Mouse (Mus musculus) heart, postnatal 0 days (tissue): Measurements from ENCODE around the gene Cnnm4. TPM values are rescaled to one million over a fixed set of nuclear protein-coding genes. Genes with fewer than 3 reads are reported as not detected.

Experiments used
- ATAC-seq: fragments of 200-750 bp; cut with Nextera tagmentation; 2 replicates; pipeline ENCODE4 v1.8.0; 2017; ENCODE audit warnings: low read depth, moderate number of reproducible peaks, moderate library complexity; ENCODE audit not compliant: insufficient read depth
- DNase-seq: peaks from one replicate; pipeline ENCODE4 v3.0.0-alpha.2; 2016; ENCODE audit warnings: low spot score
- H3K27ac ChIP-seq: fragments of 300-500 bp; sonication (generic); 2 replicates; pipeline ENCODE4 v1.5.1; 2014; ENCODE audit warnings: low read depth, mild to moderate bottlenecking
- H3K27me3 ChIP-seq: fragments of 300-500 bp; sonication (generic); 2 replicates; pipeline ENCODE4 v1.6.1; 2014; ENCODE audit warnings: low read length, mixed read lengths; ENCODE audit not compliant: control insufficient read depth, insufficient read depth
- H3K36me3 ChIP-seq: fragments of 300-500 bp; sonication (generic); replicated peaks from 2 replicates; pipeline ENCODE4 v1.6.1; 2014; ENCODE audit warnings: low read length, mixed read lengths; ENCODE audit not compliant: control insufficient read depth, insufficient read depth
- H3K4me1 ChIP-seq: fragments of 300-500 bp; sonication (generic); 2 replicates; pipeline ENCODE4 v1.6.1; 2014; ENCODE audit warnings: antibody characterized with exemption; ENCODE audit not compliant: control insufficient read depth, insufficient read depth
- H3K4me2 ChIP-seq: fragments of 300-500 bp; sonication (generic); 2 replicates; pipeline ENCODE4 v1.6.1; 2014; ENCODE audit warnings: low read depth, mild to moderate bottlenecking, low read length, moderate library complexity
- H3K4me3 ChIP-seq: fragments of 300-500 bp; sonication (generic); 2 replicates; pipeline ENCODE4 v1.5.1; 2014; ENCODE audit warnings: low read depth, low read length
- H3K9ac ChIP-seq: fragments of 300-500 bp; sonication (generic); replicated peaks from 2 replicates; pipeline ENCODE4 v1.6.1; 2014; ENCODE audit warnings: low read depth, low read length, mixed read lengths
- H3K9me3 ChIP-seq: fragments of 300-500 bp; sonication (generic); replicated peaks from 2 replicates; pipeline ENCODE4 v1.6.1; 2016; ENCODE audit warnings: low read length; ENCODE audit not compliant: control insufficient read depth
- CTCF ChIP-seq: IDR thresholded peaks from 2 replicates; pipeline ENCODE4 v1.5.1; 2016; ENCODE audit warnings: antibody characterized with exemption, control low read depth, low read depth
- EP300 ChIP-seq: IDR thresholded peaks from 2 replicates; pipeline ENCODE4 v1.6.1; 2016; ENCODE audit warnings: antibody characterized with exemption, low read depth
- WGBS: fragments of 180-500 bp; shearing (Covaris S2); extraction: QIAGEN DNeasy Blood & Tissue Kit; methylation state at CpG from one replicate; pipeline ENCODE4 v1.1.7; 2014; 5-methylcytosine and 5-hydroxymethylcytosine counted together
- polyA plus RNA-seq: library from polyadenylated mRNA; unstranded; fragments of >200 nt; fragmentation: Nextera tagmentation; extraction: Ambion mirVana; gene quantifications from 2 replicates; pipeline ENCODE4 v1.2.1, GENCODE M21; 2015
- total RNA-seq: library from RNA; depleted of rRNA; stranded (reverse); fragments of >200 nt; gene quantifications from 2 replicates; pipeline ENCODE4 v1.2.3, GENCODE M21; 2014; ENCODE audit warnings: low replicate concordance

The Cnnm4 gene
- total and polyA plus RNA-seq, 2 experiments from 2014 or later, result 3.6 to 5.2 TPM

DNA sequence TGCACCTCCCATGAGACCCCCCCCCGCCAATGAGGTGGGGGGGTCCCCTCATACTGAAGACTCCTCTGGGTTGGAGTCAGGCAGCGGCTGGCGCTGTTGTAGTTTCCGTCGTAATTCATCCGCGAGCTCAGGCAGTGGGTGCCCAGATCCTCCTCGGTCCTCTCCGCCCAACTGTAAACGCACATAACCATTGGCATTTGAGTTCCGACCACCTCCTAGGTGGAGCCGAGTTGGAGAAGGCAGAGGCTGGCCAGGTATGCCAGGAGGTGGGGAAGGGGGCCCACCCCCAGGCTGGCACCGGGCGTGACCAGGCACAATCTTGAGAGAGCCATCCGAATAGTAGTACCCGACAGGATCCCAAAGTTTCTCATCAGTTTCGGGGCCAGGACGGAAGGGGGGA lies 78.1 kb downstream of the Cnnm4 start:
- Histone ChIP-seq H3K4me1 (peaks cover 7% of the 10 kb centered on the region; the same call in 1 of the 2 replicates), H3K4me2 (no peak overlapping the region), H3K27ac (no peak overlapping the region), H3K27me3 (no peaks in the 10 kb centered on the region), H3K4me3 (no peak overlapping the region), H3K9me3 (no peaks in the 10 kb centered on the region), H3K36me3 (peaks cover 61% of the 10 kb centered on the region), H3K9ac (no peak overlapping the region)
- TF ChIP-seq EP300 (no peak), CTCF (no peak)
- WGBS, result 82% methylated on average over 18 of the region's 18 CpGs
- ATAC-seq (no peak), DNase-seq (no peak)

DNA sequence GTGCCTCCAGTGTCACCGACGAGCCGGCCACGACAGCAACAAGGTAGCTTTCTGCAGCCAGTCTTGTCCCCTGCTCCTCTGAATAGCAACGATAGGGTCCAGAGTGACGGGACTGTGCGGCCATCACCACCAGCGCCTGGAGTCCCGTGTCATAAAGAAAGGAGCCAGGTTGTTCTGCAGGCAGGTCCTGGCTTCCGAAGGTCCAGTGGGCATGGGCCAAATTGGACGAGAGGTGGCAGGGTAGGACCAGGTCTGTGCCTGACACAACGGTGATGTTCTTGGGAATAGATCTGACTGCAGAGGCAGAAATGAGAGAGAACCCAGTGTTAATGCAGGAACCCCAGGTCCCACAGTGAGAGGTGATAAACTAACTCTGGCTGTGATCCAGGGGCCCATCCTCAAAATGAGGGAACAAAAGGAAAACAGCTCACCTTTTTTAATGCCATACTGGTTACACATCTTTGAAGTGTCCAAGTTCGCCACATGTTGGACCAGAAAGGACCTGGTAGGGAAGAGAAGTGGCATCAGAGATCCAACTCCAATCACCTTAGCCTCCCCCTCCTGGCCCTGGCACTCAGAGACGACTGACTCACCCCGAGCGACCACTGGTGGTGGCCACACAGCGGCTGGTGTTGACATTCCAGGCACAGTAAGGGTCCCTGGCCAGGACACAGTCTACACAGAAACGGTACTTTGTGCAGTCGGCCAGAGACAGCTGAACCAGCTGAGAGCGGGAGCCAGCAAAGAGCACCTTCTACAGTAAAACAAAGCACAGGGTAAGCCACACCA lies 78.8 kb downstream of the Cnnm4 start:
- no peak for ATAC-seq
- peaks cover 9% of the 10 kb centered on the region for H3K4me1 ChIP-seq
- H3K36me3 ChIP-seq, result peaks cover 65% of the 10 kb centered on the region
- H3K27me3 ChIP-seq, result no peaks in the 10 kb centered on the region
- DNase-seq, result no peak
- 72% methylated on average over 20 of the region's 20 CpGs for WGBS
- H3K9me3 ChIP-seq, result no peaks in the 10 kb centered on the region
- no peak overlapping the region for H3K4me2 ChIP-seq
- TF ChIP-seq EP300 (no peak), CTCF (no peak)
- no peak overlapping the region for H3K4me3 ChIP-seq
- no peak overlapping the region for H3K9ac ChIP-seq
- no peak overlapping the region for H3K27ac ChIP-seq

DNA sequence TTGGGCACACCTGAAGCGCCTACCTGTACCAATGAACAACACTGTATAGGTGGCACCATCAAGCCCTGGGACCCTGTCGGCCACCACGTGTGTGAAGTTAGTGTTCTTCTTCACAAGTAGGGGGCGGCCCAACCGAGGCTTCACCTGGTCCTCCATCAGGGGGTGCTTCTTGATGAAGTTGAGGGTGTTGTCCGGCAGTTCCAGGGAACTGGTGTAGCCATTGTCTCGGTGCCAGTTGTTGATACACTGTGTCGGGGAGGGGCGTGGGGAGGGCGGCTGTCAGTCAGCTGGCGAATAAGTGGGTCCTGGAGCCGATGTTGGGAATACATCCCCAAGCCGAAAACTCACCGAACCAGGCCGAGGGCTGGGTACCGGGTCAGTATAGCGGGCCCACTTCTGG lies 80.5 kb downstream of the Cnnm4 start:
- no peak overlapping the region for H3K4me3 ChIP-seq
- H3K4me1 ChIP-seq, result peaks cover 9% of the 10 kb centered on the region; the same call in 1 of the 2 replicates
- H3K27me3 ChIP-seq, result no peaks in the 10 kb centered on the region
- TF ChIP-seq CTCF (no peak), EP300 (no peak)
- ATAC-seq (no peak), DNase-seq (no peak)
- no peaks in the 10 kb centered on the region for H3K9me3 ChIP-seq
- H3K36me3 ChIP-seq, result peaks cover 65% of the 10 kb centered on the region
- H3K27ac ChIP-seq, result no peak overlapping the region
- H3K4me2 ChIP-seq, result no peak overlapping the region
- WGBS, result 86% methylated on average over 17 of the region's 17 CpGs
- H3K9ac ChIP-seq, result no peak overlapping the region

DNA sequence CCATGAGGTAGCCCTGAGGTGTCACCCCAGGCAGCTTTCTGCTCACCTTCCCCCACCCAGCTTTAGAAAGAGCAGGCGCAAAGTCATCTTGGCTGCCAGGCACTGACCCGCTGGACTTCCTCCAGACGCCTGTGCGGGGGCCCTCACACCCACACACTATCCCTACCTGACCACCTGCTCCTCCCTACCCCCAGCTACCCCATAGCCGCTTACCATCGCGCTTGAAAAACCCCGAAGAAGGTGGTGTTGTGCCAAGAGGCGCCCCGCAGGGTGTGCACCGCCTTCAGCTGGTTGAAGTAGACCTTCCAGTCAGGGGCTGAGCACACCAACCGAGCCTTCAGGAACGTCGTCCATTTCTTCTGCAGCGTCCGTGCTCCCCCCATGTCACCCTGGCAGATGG lies 81.1 kb downstream of the Cnnm4 start:
- no peak overlapping the region for H3K4me2 ChIP-seq
- ATAC-seq (no peak), DNase-seq (no peak)
- TF ChIP-seq CTCF (no peak), EP300 (no peak)
- no peaks in the 10 kb centered on the region for H3K9me3 ChIP-seq
- H3K4me3 ChIP-seq, result no peak overlapping the region
- no peaks in the 10 kb centered on the region for H3K27me3 ChIP-seq
- H3K4me1 ChIP-seq, result peaks cover 9% of the 10 kb centered on the region; the same call in 1 of the 2 replicates
- H3K9ac ChIP-seq, result no peak overlapping the region
- WGBS, result 85% methylated on average over 16 of the region's 16 CpGs
- H3K27ac ChIP-seq, result no peak overlapping the region
- H3K36me3 ChIP-seq, result peaks cover 65% of the 10 kb centered on the region

DNA sequence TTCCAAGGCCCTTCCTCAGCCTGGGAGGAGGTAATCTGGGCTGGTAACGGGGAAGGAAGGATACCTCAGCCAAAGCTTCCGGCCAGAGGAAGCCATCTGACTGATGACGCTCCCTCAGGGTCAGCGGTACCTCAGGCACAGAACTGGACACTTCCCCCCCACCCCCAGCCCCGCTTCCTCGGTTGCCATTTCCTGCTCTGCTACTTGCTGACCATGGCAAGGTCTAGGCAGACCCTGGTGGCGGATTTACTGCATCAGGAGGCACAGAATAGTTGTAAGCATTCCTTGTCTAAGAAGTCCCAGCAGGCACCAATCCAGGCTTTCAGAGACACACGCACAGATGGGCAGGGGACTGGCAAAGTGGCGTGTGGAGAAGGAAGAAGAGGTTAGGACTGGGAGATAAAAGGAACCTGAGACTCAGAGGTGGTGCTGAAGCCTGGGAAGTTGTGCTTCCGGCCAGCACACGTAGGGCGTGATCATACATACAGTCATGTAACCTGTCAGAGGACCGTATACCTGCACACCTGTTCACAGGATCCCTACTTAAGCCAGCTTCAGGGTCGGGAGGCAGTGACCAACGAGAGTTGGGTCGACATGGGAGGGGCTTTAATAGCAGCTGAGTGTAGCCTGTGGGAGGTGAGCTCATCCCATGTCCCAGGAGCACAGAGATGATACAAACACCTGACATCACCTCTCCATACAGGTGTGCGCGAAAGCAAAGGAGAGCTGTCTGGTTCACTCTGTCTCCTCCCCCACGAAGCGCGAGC lies 83.4 kb downstream of the Cnnm4 start:
- Histone ChIP-seq H3K27me3 (no peaks in the 10 kb centered on the region), H3K36me3 (peaks cover 50% of the 10 kb centered on the region), H3K4me2 (peak overlapping the region; percentile 90), H3K9ac (0 out of 2 replicates have a peak overlapping the region, but pooled peaks have one; percentile 83), H3K9me3 (no peaks in the 10 kb centered on the region), H3K4me1 (peaks cover 12% of the 10 kb centered on the region; the same call in 1 of the 2 replicates), H3K4me3 (peak overlapping the region; percentile 83; the same call in 1 of the 2 replicates), H3K27ac (peak overlapping the region; percentile 95)
- 0 out of 2 replicates have a peak, but pooled peaks have one; percentile 38 for TF ChIP-seq EP300
- TF ChIP-seq CTCF, result no peak
- WGBS, result 65% methylated on average over 21 of the region's 21 CpGs
- ATAC-seq, result no peak
- DNase-seq, result no peak
